Mouse (Mus musculus) spleen, embryonic (tissue): ENCODE data around the gene Usp29.
"Not testable (repeated sequence)": the region's sequence is repeated elsewhere in the genome, so short reads cannot be mapped to it uniquely, and the experiment has no call there.

Source experiments
- CTCF ChIA-PET: fragments of 350-600 bp; sonication (Branson Sonifier 250); formaldehyde crosslinking; loops from one replicate; lab custom pipeline; 2022; lab: Charles Lee

Usp29 gene

DNA sequence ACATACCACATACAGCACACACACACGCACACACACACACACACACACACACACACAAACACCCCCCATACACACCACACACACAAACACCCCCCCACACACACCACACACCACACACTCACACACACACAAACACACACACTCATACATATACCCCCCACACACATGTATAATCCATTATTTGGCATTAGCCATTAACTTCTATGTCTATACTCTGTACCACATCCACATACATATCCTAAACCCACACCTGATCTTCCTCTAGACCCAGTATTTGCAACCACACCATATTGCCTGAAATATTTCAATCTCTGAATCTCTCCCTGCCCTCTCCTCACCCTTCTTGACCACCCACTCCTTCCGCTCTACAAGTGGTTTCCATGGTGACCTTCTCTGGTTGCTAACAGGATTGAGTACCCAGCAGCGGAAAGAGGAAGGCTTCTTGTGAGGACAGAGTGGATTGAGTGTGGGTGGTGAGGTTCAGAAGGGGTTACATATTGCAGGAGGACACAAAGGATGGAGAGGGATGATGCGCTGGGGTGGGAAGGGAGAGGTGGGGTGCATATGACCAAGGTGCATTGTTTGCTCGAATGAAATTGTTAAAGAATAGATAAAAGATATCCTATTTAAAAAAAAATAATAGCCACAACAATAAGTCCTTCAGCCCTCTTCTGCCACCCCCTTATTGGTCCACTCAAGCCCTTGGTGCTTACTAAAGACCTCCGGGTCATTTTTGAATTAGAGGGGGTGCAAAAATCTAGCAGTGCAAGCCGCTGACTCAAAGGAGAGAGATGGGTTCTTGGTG is 195.8 kb downstream of the Usp29 start:
- CTCF ChIA-PET, result no interaction called here

DNA sequence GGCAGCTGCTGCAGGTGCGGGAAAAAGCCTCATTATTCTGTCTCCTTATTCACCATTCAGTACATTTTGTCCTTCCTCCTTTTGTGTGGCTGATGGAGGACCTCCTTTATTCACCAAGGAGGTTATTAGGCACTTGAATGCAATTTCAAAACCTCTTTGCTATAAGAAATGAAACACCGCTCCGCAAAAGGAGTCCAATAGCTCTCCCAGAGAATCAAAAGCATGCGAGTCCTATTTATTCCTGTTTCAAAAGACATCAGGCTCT is 196.3 kb downstream of the Usp29 start:
- CTCF ChIA-PET, result no interaction called here

DNA sequence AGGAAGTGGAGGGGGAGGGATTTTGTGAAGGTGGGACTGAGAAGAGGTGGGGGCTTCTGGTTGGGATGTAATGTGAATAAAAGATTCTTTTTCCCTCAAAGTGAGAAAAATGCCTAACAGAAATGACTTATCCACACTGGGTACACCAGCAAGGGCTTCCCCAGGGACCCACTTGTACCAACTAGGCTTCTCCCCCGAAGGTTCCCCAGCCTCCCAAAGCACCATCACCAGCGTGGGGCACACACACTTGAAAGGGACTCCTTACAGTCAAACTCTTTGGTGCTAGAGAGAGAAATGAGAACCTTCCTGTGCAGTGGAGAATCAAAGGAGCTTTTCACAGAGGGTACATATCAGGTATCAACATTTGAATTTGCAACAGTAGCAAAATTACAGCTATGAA is 198.9 kb downstream of the Usp29 start:
- CTCF ChIA-PET, result no interaction called here

GRCm38 (mm10) chr7:6934741-6935140 is 204.4 kb downstream of the Usp29 start:
- CTCF ChIA-PET, result interaction anchor here (0.6 kb wide), 1 partner anchor 30 kb away, joined by 4 read pairs; no protein-coding TSS in a partner anchor

GRCm38 (mm10) chr7:6937040-6937439 is 206.7 kb downstream of the Usp29 start:
- CTCF ChIA-PET, result interaction anchor here (0.5 kb wide), 1 partner anchor 65 kb away, joined by 3 read pairs; no protein-coding TSS in a partner anchor

GRCm38 (mm10) chr7:6940761-6941231 is 210.4 kb downstream of the Usp29 start:
- CTCF ChIA-PET, result interaction anchor here (0.6 kb wide), 1 partner anchor 579 kb away, joined by 3 read pairs; no protein-coding TSS in a partner anchor

DNA sequence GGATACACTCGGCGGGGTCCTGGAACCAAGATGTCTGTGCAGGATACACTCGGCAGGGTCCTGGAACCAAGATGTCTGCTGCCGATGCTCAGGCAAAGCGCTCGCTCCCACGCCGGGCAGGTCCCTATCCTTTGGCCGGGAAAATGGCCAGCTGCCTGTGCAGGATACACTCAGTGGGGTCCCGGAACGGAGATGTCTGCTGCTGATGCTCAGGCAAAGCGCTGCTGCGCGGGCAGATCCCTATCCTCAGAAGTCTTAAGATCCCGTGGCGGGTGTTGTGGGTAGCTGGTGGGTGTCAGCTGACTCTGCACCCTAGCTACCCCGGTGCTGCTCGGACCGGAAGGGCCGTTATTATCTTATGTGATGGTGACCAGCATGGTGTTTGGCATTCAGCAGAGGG is 217.7 kb downstream of the Usp29 start:
- CTCF ChIA-PET, result not testable (repeated sequence)

- CTCF ChIA-PET, result no interaction called here
These were observed 226.2 kb downstream of the Usp29 start for GRCm38 (mm10) chr7:6956576-6956975.

DNA sequence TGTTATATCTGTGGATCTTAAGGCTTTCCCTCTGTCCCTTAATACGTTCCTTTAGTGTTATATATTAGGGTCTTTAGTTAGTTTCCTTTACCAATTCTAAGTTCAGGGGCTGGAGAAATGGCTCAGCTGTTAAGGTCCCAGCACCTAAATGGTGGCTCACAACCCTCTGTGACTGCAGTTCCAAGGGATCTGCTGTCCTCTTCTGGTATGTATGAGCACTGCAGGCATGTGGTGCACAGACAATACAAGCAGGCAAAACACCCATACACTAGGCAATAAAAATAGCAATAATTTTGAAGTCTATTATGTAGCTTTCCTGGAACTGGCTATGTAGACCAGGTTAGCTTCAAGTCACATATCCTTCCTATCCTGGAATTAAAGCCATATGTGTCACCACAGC is 228.2 kb downstream of the Usp29 start:
- CTCF ChIA-PET, result no interaction called here

DNA sequence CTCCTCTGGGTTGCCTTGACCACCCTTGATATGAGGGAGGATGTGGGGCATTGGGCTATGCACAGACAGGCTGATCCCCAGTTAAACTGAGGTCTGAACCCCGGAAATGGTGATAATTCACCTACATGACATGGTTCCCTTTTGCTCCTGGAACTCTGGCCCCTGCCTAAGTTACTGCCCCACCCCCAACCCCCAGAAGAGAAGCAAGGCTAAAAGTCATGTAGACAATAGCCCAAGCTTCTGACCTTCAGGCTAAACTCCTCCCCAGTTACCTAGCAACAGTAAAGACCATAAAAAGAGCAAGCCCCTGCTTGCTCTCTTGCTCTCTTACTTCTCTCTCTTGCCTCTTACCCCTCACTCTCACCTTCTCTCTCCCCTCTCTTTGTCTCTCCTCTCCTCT is 243.2 kb downstream of the Usp29 start:
- CTCF ChIA-PET, result no interaction called here

- CTCF ChIA-PET, result interaction anchor here (0.5 kb wide), 1 partner anchor 450 kb away, joined by 8 read pairs; no protein-coding TSS in a partner anchor
These were observed 246.5 kb downstream of the Usp29 start for GRCm38 (mm10) chr7:6976890-6977289.

GRCm38 (mm10) chr7:6995251-6995650 is 264.9 kb downstream of the Usp29 start, which contains the start of gene Aurkc:
Gene Aurkc, plus strand, starts transcription at chr7:6995300.
- CTCF ChIA-PET, result not testable (repeated sequence)

GRCm38 (mm10) chr7:6998914-6999313 is 268.5 kb downstream of the Usp29 start:
- CTCF ChIA-PET, result not testable (repeated sequence)

DNA sequence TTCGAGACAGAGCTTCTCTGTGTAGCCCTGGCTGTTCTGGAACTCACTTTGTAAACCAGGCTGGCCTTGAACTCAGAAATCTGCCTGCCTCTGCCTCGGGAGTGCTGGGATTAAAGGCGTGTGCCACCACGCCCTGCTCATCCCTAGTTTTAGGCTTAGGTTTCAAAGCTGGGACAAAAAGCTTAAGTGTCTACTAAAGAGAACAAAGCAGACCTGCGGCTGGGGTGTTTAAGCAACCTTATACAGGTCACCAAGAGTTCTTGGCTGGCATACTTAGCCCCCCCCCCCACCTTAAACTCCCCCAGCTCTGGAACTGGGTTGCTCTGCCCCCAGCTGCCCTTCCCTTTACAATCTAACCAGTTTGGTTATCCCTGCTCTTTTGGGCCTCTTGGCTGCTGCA is 275.1 kb downstream of the Usp29 start:
- CTCF ChIA-PET, result not testable (repeated sequence)
